Mouse (Mus musculus) bone marrow, adult 2 months (tissue): ENCODE measurements around the gene Eef2k. TPM values are rescaled to one million over a fixed set of nuclear protein-coding genes. Genes with fewer than 3 reads are reported as not detected.
A peak's percentile ranks its signal among the peaks of the same experiment; 100 is the strongest.

Experiments used
- H3K27ac ChIP-seq: fragments of 200-500 bp; 2 replicates; pipeline ENCODE4 v1.5.1; 2012; ENCODE audit warnings: low read depth, mild to moderate bottlenecking, control low read depth, inconsistent platforms, low read length; ENCODE audit not compliant: control insufficient read depth, poor library complexity, insufficient read depth
- H3K4me1 ChIP-seq: fragments of 200-500 bp; 2 replicates; pipeline ENCODE4 v1.6.1; 2011; ENCODE audit warnings: low read length; ENCODE audit not compliant: control insufficient read depth, insufficient read depth
- H3K4me3 ChIP-seq: fragments of 200-500 bp; replicated peaks from 2 replicates; pipeline ENCODE3; 2011; ENCODE audit warnings: mild to moderate bottlenecking, low read depth, low read length, control low read depth; ENCODE audit not compliant: control insufficient read depth
- CTCF ChIP-seq: fragments of 200-500 bp; IDR thresholded peaks from 2 replicates; pipeline ENCODE4 v1.5.1; 2011; ENCODE audit warnings: low read length, control low read depth; ENCODE audit not compliant: control insufficient read depth, insufficient read depth
- POLR2A ChIP-seq: fragments of 200-500 bp; IDR thresholded peaks from 2 replicates; pipeline ENCODE4 v1.6.1; 2011; ENCODE audit warnings: low read depth, mild to moderate bottlenecking, control low read depth, low read length, borderline replicate concordance; ENCODE audit not compliant: control insufficient read depth
- WGBS: fragments of 180-500 bp; shearing (Covaris S2); methylation state at CpG from one replicate; pipeline ENCODE4 v1.1.7; 2018; 5-methylcytosine and 5-hydroxymethylcytosine counted together
- polyA plus RNA-seq: library from polyadenylated mRNA; stranded (reverse); fragments of >200 nt; gene quantifications from 2 replicates; pipeline ENCODE4 v1.2.4, GENCODE M21; 2011; ENCODE audit warnings: low replicate concordance; ENCODE audit not compliant: missing spikeins, insufficient read depth, insufficient read length

The Eef2k gene
- polyA plus RNA-seq, 1 experiment: 39.2 TPM

GRCm38 (mm10) chr7:120880770-120881169 is 38.1 kb downstream of the Eef2k start:
- TF ChIP-seq POLR2A: 0 out of 2 replicates have a peak, but pooled peaks have one; percentile 39
- TF ChIP-seq CTCF: no peak
- H3K4me1 ChIP-seq: peaks cover 4% of the 10 kb centered on the region
- peak overlapping the region; percentile 66 for H3K4me3 ChIP-seq
- no peak overlapping the region; the same call in 1 of the 2 replicates for H3K27ac ChIP-seq
- WGBS: 88% methylated on average over 4 of the region's 4 CpGs

GRCm38 (mm10) chr7:120881451-120881850 is 38.8 kb downstream of the Eef2k start:
- H3K4me1 ChIP-seq: peaks cover 4% of the 10 kb centered on the region
- TF ChIP-seq POLR2A (no peak), CTCF (no peak)
- H3K27ac ChIP-seq: no peak overlapping the region; the same call in 1 of the 2 replicates
- no peak overlapping the region for H3K4me3 ChIP-seq
- 68% methylated on average over 2 of the region's 2 CpGs for WGBS

- Histone ChIP-seq H3K4me3 (no peak overlapping the region), H3K27ac (no peak overlapping the region), H3K4me1 (peaks cover 4% of the 10 kb centered on the region)
- TF ChIP-seq CTCF: no peak
- no peak for TF ChIP-seq POLR2A
- 84% methylated on average over 4 of the region's 4 CpGs for WGBS
These were observed 40.0 kb downstream of the Eef2k start for GRCm38 (mm10) chr7:120882674-120883073.

DNA sequence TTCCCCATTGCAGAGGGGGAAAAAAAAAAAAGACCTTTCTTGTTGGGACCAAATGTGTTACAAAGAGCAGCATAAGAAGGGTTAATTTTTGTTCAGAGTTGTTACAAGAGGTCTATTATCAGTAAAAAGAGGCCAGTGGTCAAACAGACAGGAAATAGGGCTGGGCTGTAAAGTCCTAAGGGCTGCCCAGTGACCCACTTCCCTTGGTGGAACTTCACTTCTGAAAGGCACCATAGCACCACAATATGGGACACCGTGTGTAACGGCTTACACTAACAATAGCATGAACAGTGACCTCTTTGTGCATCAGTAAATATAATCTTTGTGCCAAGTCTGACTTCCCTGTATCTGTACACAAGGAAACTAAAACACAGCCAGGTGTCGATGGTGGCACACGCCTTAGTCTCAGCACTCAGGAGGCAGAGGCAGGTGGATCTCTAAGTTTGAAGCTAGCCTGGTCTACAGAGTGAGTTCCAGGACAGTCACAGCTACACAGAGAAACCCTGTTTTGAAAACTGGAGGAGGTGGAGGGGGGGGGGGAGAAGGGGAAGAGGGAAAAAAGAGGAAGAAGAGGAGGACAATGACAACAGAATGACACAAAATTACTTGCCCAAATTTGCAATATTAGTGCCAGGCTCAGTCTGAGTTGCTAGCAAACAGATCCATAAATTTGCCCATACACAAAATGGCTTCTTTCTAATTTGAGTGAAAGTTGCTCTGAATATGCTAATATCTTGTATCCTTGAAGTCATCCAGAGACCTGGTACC is 41.1 kb downstream of the Eef2k start:
- TF ChIP-seq POLR2A (no peak), CTCF (no peak)
- no peak overlapping the region for H3K4me3 ChIP-seq
- peak overlapping the region; percentile 52; the same call in 1 of the 2 replicates for H3K27ac ChIP-seq
- WGBS: 49% methylated on average over 4 of the region's 4 CpGs
- peaks cover 4% of the 10 kb centered on the region for H3K4me1 ChIP-seq

GRCm38 (mm10) chr7:120884746-120885145 is 42.1 kb downstream of the Eef2k start:
- Histone ChIP-seq H3K4me3 (no peak overlapping the region), H3K27ac (0 out of 2 replicates have a peak overlapping the region, but pooled peaks have one; percentile 33), H3K4me1 (peaks cover 4% of the 10 kb centered on the region)
- TF ChIP-seq POLR2A (no peak), CTCF (no peak)
- WGBS: 84% methylated on average over 4 of the region's 4 CpGs

DNA sequence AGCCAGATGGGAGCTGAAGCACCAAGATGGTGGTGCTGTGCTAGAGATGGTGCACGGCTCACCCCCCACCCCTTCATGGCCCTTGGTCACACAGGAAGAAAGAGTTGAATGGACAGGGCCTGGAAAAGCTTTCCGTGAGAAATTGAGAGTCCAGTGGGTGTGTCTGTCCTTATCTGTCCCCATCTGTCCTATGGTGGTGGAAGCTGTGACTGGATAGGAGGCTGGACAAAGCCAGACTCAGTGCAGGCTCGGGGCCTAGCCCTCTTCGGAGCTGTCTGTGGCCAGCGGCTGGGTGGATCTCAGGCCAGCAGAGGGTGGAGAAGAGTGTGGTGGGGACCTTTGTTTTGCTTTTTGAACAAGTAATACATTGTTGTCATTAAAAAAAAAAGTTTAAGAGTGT is 50.5 kb downstream of the Eef2k start:
- no peak for TF ChIP-seq POLR2A
- no peak for TF ChIP-seq CTCF

DNA sequence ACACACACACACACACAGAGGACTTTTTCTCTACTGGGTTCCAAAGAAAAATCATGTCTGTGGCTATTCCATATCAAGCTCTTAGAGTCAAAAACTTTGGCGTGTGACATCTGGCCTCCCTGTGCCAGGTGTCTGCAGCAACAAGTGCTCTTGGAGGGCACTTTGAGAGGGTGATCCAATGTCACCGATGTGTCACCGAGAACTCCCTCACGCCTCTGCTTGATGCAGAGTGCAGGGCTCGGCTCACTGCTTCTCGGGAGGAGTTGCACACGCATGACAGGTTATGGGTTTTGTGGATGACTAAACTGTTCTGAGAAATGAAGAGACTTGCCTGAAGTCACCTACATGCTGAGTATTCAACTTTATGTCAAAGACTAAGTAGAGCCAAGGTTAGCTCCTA is 54.4 kb downstream of the Eef2k start:
- WGBS: 91% methylated on average over 7 of the region's 7 CpGs
- H3K4me1 ChIP-seq: peaks cover 2% of the 10 kb centered on the region; the same call in 1 of the 2 replicates
- H3K27ac ChIP-seq: no peak overlapping the region
- TF ChIP-seq CTCF: no peak
- TF ChIP-seq POLR2A: no peak
- H3K4me3 ChIP-seq: no peak overlapping the region

More for the DNA sequence above, 50.5 kb downstream of the Eef2k start:
- Histone ChIP-seq H3K4me3 (no peak overlapping the region), H3K4me1 (no peaks in the 10 kb centered on the region), H3K27ac (no peak overlapping the region)
- 83% methylated on average over 5 of the region's 5 CpGs for WGBS

DNA sequence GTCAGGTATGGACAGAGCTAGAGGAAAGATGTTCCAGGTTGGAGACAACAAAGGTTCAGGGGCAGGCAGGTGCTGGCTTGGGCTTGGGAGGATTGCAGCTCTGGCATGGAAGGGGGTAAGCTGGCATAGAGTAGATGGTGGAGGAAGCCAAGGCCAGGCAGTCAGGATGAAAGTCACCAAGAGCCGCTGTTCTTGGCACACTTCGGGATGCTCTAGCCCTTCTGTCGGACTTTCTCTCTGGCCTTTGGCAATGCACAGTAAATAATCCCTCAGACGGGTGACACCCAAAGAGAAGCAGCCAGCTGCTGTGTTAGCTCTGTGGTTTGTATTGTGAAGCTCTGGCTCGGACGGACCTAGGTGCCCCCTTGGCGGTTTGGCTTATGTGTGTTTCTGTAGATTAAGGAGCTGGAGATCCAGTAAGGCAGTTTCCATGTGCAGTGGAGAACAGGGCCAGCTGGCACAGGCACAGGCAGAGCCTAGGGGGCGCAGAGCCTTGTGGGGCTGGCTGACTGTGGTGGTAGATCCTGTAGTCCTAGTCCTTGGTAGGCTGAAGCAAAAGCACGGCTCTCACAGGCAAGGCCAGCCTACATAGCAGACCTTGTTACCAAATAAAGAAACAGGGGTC is 55.2 kb downstream of the Eef2k start:
- Histone ChIP-seq H3K4me1 (peaks cover 2% of the 10 kb centered on the region; the same call in 1 of the 2 replicates), H3K4me3 (no peak overlapping the region), H3K27ac (no peak overlapping the region)
- no peak for TF ChIP-seq POLR2A
- TF ChIP-seq CTCF: no peak
- 87% methylated on average over 9 of the region's 9 CpGs for WGBS
